Mouse (Mus musculus) layer of hippocampus, adult 2 months (tissue): ENCODE data around the gene Agpat4. TPM values are rescaled to one million over a fixed set of nuclear protein-coding genes. Genes with fewer than 3 reads are reported as not detected.

ENCODE experiments used
- DNase-seq, 2 experiments: peaks; one replicate each; pipeline ENCODE4 v3.0.0; 2022; ENCODE audit warnings: low spot score in 2 of 2
- H3K27ac ChIP-seq: fragments of 200-600 bp; 2 replicates; pipeline ENCODE4 v1.8.1; 2022
- H3K4me3 ChIP-seq: fragments of 200-600 bp; 2 replicates; pipeline ENCODE4 v1.8.1; 2022; ENCODE audit warnings: mild to moderate bottlenecking
- CTCF ChIP-seq: fragments of 200-600 bp; conservative IDR thresholded peaks from 2 replicates; pipeline ENCODE4 v1.8.1; 2022; ENCODE audit warnings: antibody characterized with exemption, mild to moderate bottlenecking, moderate library complexity
- total RNA-seq, 2 experiments: library from RNA; stranded (reverse); gene quantifications; 2 replicates each; pipeline ENCODE4 v1.2.3; 2021

The Agpat4 gene
- total RNA-seq, 2 experiments from 2014 or later: 62.2 to 66.9 TPM

DNA sequence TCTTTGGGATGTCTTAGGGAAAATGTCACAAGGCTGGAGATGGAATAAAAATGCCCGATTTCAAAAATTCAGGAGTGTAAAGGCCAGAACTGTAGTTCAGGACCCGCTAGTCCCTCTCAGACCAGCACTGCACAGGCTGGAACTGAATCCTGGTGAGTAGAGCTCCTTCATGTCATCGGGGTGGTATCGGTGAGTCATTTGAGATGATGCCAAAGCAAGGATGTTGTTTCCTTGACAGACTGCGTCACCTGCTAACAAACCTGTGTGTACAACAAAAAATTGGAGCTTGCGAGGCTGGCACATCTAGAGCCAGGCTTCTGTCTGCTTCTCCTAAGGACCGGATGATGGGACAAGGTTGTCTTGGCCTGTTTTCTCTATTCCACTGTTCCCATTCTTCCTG is 13.1 kb downstream of the Agpat4 start:
- H3K27ac ChIP-seq: no peak overlapping the region
- no peak for DNase-seq
- H3K4me3 ChIP-seq: no peak overlapping the region
- no peak for TF ChIP-seq CTCF

DNA sequence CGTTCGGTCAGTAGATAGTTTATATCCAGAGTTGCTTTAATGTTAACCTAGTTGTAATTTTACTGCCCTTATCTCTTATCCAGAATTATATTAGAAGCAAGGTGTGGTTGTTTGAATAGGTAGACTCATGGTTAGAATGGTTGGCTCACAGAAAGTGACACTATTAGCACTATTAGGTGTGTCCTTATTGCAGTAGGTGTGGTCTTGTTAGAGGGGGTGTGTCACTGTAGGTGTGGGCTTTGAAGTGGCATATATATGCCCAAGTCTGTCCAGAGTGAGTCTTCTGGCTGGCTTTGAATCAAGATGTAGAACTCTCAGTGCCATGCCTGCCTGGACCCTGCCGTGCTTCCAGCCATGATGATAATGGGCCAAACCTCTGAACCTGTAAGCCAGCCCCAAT is 14.4 kb downstream of the Agpat4 start:
- no peak for TF ChIP-seq CTCF
- no peak for DNase-seq
- Histone ChIP-seq H3K27ac (no peak overlapping the region), H3K4me3 (no peak overlapping the region)

DNA sequence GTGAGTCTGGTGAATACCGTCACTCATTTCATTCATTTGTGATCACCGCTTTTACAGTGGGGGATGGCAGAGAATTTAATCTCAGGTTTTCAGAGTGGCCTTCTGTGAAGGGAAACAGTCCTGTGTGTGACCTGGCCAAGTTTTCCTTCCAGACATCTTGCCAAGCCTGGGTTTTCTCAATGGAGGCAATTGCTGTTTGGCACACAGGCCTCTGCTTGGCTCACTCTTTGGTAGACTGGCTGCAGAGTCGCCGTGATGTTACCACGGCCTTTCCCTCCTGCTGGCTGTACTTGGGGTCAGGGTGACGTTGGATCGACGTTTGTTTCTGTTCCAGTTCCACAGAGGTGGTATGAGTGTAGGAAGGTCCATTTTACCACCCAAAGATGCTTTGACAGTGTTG is 15.5 kb downstream of the Agpat4 start:
- peak in 1 of 2 experiments; percentile 38 for DNase-seq
- no peak for TF ChIP-seq CTCF
- Histone ChIP-seq H3K4me3 (no peak overlapping the region), H3K27ac (no peak overlapping the region)

DNA sequence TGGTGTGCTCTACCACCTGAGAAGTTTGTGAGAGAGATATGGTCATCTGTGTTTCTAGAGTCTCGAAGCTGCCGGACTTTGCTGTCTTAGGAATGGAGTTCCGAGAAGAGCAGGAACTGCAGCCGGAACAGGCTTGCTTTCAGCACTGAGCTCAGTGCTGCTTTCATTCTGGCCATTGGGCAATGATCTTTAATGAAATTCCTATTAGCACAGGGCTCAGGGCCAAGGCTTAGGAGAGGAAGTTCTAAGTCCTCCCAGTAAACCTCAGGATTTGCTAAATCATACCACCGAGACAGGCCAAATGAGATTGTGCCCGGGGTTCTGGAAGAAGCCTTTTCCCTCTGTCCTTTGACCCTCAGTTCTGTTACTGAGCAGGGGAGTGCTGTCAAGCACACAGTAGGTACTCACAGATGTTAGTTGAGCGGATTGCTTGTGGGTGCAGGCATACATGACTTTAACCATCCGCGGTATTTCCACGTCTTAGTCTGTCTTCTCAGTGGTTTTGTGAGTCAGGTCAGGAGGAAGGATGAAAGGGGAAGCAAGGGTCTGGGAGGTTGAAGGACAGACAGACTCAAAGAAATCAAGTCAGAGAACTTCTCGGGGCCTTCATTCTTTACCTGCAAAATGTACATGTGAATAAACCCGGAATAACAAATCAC is 16.6 kb downstream of the Agpat4 start:
- H3K27ac ChIP-seq: 0 out of 2 replicates have a peak overlapping the region, but pooled peaks have one; percentile 36
- TF ChIP-seq CTCF: no peak
- DNase-seq: no peak
- H3K4me3 ChIP-seq: no peak overlapping the region

DNA sequence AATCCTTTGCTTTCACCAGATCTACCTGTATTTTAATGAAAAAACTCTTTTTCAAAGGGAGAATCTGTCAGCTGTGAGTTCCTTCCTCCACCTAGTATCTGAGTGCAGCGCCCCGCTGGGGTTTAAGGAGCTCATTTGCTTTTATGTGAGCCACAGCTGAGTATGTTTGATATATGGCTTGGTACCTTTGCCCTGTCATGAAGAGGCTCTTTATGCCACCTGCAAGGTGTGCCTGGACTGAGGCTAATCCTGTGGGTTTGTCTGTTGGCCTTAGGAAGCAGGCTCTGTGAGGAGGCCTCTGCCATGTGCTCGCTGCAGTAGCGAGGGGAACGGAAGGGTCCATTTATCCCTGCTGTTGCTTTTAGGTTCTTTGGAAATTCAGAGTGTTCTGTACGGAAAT is 19.9 kb downstream of the Agpat4 start:
- no peak overlapping the region for H3K27ac ChIP-seq
- no peak for TF ChIP-seq CTCF
- H3K4me3 ChIP-seq: no peak overlapping the region
- DNase-seq: no peak

DNA sequence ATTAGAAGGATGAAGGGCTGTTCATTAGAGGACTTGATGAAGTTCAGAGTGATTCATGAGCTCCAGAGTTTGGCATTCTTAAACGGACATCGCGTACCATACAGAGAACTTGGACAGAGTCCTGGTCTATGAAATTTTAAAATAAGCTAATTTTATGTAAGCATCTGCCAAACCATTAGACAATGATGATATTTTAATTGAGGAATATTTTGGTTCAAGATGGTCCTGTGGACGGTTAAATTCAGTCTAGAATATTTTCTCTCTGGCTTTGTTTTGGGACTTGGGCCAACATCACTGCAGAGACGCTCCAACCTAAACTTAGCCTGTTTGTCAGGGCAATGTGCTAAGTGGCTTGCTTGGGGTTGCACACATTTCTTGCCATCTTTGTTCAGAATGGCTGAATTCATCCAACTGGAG is 25.5 kb downstream of the Agpat4 start:
- DNase-seq: peak; percentile 29
- H3K27ac ChIP-seq: peak overlapping the region; percentile 46
- TF ChIP-seq CTCF: no peak
- H3K4me3 ChIP-seq: no peak overlapping the region

DNA sequence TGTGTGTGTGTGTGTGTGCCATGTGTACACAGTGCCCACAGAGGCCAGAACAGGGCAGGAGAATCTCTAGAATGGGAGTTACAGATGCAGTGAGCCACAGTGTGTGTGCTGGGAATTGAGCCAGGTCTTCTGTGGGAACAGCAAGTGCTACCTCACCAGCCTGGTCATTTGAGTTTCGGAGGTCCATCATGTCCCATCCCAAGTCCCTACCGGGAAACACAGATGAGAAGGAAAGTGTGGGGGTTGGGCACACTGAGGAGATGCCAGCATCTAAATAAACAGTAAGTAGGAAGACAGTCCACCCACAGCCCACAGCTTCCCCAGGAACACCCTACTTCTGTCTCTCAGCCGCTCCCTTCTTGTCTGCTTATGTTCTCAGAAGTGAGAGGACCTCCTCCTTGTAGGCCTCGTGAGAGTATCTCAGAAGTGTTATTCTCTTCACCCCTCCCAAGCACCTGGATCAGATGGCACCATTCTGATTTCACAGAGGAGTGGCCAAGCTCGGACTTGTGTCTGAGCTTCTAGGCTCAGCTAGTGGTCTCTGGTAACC is 27.7 kb downstream of the Agpat4 start:
- no peak for DNase-seq
- H3K27ac ChIP-seq: peak overlapping the region; percentile 43; the same call in 1 of the 2 replicates
- H3K4me3 ChIP-seq: no peak overlapping the region
- TF ChIP-seq CTCF: no peak

DNA sequence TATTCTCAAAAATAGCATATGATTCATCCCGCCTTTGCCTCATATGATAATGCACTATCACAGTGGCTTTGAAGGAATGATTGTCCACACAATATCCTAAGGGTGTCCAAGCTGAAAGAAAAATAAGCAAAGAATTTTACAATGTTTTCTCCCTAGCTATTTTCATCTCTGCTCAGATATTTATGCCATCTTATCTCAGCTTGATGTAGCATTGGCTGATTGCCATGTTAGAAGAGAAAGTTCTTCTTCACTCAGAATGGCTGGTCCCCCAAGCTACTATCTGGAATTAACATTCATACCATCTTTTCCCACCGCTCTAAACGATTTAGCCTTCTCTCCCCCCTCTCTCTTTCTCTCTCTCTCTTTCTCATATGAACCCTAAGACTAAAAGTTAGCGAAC is 29.3 kb downstream of the Agpat4 start:
- Histone ChIP-seq H3K4me3 (no peak overlapping the region), H3K27ac (no peak overlapping the region)
- no peak for DNase-seq
- TF ChIP-seq CTCF: no peak

DNA sequence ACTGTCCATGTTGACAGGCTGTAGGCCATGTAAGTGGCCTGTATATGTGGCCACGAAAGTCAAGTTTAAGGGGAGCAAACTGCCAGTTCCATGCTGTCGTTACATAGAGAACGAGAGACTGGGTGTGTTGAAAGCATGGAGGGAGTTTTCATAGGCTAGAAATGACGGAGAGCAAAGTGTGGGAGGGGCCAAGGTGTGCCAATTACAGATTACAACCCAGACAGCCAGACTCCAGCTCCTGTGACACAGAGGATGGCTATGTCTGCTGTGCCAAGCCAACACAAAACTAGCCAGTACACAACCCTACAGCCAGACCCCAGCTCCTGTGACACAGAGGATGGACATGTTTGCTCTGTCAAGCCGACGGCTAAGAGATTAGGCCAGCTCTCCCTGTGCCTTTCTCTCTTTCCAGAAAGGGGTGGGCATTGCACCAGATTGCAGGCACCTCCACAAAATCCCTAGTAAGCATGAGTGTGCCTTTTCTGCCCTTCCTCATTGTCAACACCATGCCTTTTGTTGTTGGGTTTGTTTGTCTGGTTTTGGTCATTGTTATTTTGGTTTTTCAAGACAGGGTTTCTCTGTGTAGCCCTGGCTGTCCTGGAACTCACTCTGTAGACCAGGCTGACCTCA is 30.8 kb downstream of the Agpat4 start:
- Histone ChIP-seq H3K4me3 (no peak overlapping the region), H3K27ac (no peak overlapping the region)
- no peak for TF ChIP-seq CTCF
- DNase-seq: no peak

DNA sequence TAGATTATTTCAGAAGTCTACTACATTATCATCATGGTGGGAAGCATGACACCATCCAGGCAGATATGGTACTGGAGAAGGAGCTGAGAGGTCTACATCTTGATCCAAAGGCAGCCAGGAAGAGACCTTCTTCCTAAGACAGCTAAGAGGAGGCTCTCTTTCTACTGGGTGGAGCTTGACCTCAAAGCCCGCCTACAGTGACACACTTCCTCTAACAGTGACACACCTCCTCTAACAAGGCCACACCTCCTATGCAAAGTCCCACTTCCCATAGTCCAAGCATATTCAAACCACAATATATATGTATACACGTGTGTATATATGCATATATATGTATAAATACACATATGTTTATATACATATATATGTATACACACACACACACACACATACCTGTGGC is 32.5 kb downstream of the Agpat4 start:
- no peak overlapping the region for H3K27ac ChIP-seq
- DNase-seq: no peak
- TF ChIP-seq CTCF: no peak
- H3K4me3 ChIP-seq: no peak overlapping the region

DNA sequence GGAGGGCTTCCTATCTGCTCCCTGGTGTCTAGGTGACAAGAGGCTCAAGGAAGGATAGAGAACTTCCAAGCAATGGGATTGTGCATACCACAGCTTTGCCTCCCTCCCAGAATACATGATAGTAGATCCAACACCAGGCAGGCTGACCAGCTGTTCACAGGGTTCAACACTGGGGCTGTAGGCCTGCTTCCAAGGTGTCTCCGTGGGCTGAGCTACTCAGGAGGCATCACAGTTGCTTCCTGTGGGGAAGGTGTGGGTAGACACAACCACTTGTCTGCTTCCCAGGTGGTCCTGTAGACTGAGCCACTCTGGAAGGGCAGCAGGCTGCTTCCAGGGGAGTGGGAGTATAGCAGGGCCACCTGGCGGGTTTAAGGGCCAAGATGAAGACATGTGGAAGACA is 35.8 kb downstream of the Agpat4 start:
- peak overlapping the region; percentile 68 for H3K27ac ChIP-seq

DNA sequence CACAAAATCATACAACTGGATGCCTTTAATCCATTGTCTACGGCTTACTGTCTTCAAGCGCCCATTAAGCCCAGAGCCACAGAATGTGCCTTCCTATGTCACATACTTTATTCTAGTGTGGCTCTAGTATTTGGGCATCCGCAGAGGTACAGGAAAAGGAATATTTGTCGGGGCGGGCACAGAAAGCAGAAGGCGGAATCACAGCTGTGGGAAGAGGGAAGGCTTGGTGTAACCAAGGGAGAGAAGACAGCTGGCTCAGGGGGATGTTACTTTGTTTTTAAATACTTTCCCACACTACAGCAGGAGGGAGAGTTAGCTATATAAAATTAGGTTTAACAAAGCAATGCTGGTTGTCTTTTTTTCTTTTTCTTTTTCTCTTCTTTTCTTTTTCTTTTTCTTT is 36.7 kb downstream of the Agpat4 start:
- H3K27ac ChIP-seq: peak overlapping the region; percentile 68
- TF ChIP-seq CTCF: no peak
- peak; percentile 28 to 41 for DNase-seq
- H3K4me3 ChIP-seq: no peak overlapping the region

More for the DNA sequence above, 35.8 kb downstream of the Agpat4 start:
- no peak overlapping the region for H3K4me3 ChIP-seq
- no peak for TF ChIP-seq CTCF
- no peak for DNase-seq

DNA sequence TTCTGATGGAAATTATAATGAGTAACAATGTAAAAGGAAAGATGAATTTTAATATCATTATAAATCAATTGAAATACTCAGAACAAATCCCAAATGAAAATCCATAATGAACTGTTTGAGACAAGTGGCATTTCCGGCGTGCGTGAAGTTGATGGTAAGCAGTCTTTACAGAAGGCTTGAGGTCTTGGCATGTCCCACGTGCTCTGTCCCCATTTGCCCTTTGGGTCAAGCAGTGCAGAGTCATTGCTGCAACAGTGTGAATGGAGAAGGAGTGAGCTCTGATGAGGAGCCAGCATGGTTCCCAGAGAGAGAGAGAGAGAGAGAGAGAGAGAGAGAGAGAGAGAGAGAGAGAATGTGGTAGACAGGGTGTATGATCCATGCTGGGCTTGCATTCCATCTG is 37.4 kb downstream of the Agpat4 start:
- Histone ChIP-seq H3K27ac (peak overlapping the region; percentile 68; the same call in 1 of the 2 replicates), H3K4me3 (no peak overlapping the region)
- no peak for TF ChIP-seq CTCF
- no peak for DNase-seq

DNA sequence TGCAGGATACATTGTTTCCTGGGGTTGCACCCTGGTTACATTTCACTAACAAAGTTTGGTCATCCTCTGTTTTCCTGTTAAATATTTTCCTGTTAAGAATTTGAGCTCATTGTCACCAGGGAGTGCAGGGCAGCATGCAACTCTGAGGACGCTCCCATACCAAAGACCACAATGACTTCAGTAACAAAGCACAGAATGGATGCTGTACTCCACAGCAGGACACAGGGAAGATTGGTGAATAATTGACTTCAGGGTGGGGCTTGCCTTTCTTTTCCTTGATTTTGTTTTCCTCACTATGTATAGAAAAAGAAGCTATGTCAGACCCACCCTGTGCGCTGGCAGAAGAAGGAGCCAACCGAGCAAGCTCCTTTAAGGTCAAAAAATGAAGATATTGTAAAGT is 38.2 kb downstream of the Agpat4 start:
- no peak for TF ChIP-seq CTCF
- Histone ChIP-seq H3K27ac (peak overlapping the region; percentile 57), H3K4me3 (no peak overlapping the region)
- no peak for DNase-seq
